Comparison of ENCODE assay signal across 15 mouse cellular contexts in the genomic region with DNA sequence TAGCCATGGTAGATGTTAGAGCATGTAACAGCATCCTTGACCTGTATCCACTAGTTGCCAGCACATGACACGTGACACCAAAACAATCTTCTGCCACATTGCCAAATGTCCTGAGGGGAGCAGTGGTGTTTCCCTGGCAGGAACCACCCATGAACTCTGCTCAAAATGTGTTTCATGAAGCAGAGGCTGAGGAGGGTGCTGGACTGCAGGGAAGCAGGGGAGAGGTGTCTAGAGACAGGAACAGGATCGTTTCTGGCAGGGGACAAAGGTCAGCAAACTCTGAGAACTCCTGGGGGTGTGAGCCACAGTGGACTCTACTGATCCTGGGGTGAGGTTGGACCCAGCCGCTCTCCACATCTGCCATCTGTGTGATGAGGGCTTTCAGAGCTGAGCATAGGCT. TPM values are rescaled to one million over a fixed set of nuclear protein-coding genes. Genes with fewer than 3 reads are reported as not detected.
DNase-seq lines count a peak whose midpoint lies in the region; ATAC-seq and TF ChIP-seq lines count a peak whose summit lies in the region.
"Had no signal": no experiment of that assay in that cellular context is flagged by ENCODE, and none has a peak within 500 bp of the region (broad histone marks: within the 10 kb centered on the region; RNA-seq: fewer than 3 reads in every experiment).

No protein-coding gene starts in this region.

- peak; percentile 58 for DNase-seq in adrenal gland, adult 2 months
- no peak for DNase-seq in adrenal gland, postnatal 10 days
- peak; percentile 75 for DNase-seq in kidney, adult 2 months
- no peak for DNase-seq in kidney, postnatal 14 days
- peak; percentile 50 for DNase-seq in lung, postnatal 10 days
- no peak for DNase-seq in lung, postnatal 25 days (ENCODE audit: low spot score)
- DNase-seq in thymus, postnatal 14 days = no peak
- DNase-seq: cerebellum, adult 8-10 months; thymus, adult 18-20 months had no signal

- TF ChIP-seq CTCF in kidney, adult 2 months (conservative IDR thresholded peaks at IDR 0.05; ENCODE audit: insufficient read depth, insufficient read length, low read depth, low read length) = no peak

- no peaks in the 10 kb centered on the region for H3K36me3 ChIP-seq in kidney, adult 2 months (ENCODE audit: control insufficient read depth, insufficient read depth, low read length)
- H3K36me3 ChIP-seq: hindbrain, embryonic 10.5 days had no signal

- H3K27me3 ChIP-seq in kidney, adult 2 months (replicated peaks; ENCODE audit: control insufficient read depth, insufficient read depth, low read length) = no peaks in the 10 kb centered on the region
- H3K27me3 ChIP-seq: CH12.LX; heart, embryonic 12.5 days; limb, embryonic 15.5 days had no signal

- H3K4me3 ChIP-seq in kidney, adult 2 months (ENCODE audit: insufficient read depth, low read depth, low read length) = no peak overlapping the region
- H3K4me3 ChIP-seq: forebrain, embryonic 10.5 days; heart, embryonic 12.5 days; hindbrain, embryonic 10.5 days; limb, embryonic 15.5 days had no signal

- H3K4me1 ChIP-seq in kidney, adult 2 months (ENCODE audit: control insufficient read depth, insufficient read depth, low read length) = peaks cover 58% of the 10 kb centered on the region

- TF ChIP-seq POLR2A in kidney, adult 2 months (IDR thresholded peaks at IDR 0.05; ENCODE audit: low read depth, low read length) = no peak

- WGBS in kidney, adult 2 months = 41% methylated on average over 3 of the region's 3 CpGs

- no peak for ATAC-seq in activated CD4-positive, CD25-positive, alpha-beta regulatory T cell, adult 4 months

- H3K27ac ChIP-seq in kidney, adult 2 months (ENCODE audit: insufficient read depth, low read depth, low read length) = no peak overlapping the region
- H3K27ac ChIP-seq: forebrain, embryonic 10.5 days; hindbrain, embryonic 10.5 days; limb, embryonic 15.5 days had no signal

RNA-seq across cellular contexts. Expression of a gene that starts 53.7 kb away (rescaled TPM):
- 10 to 100 TPM; 36.7 to 42.4 TPM for total RNA-seq in adrenal gland, adult 2 months (2021)
- polyA plus RNA-seq in adrenal gland, adult 2 months (2012; rRNA removed) = 9.7 and 10.2 TPM in 2 replicates
- 100 to 1,000 TPM in 1 of 2 experiments, 10 to 100 TPM in 1; 98.7 to 133 TPM for total RNA-seq in adrenal gland, postnatal 10 days (2021)
- 11.8 and 12.9 TPM in 2 replicates for polyA plus RNA-seq in kidney, adult 2 months (2012; rRNA removed)
- 10 to 100 TPM; 17.9 to 22.9 TPM for polyA plus RNA-seq in activated CD4-positive, CD25-positive, alpha-beta regulatory T cell, adult 4 months (2017; shearing (Covaris generic))

Comparison
In these comparisons a context has a peak if more than half of its experiments do, and no peak if none do; other contexts are left out.
1. DNase-seq: peak in adrenal gland, adult 2 months (single experiment), kidney, adult 2 months (single experiment) and lung, postnatal 10 days (single experiment); none in adrenal gland, postnatal 10 days (single experiment), kidney, postnatal 14 days (single experiment), lung, postnatal 25 days (single experiment) and thymus, postnatal 14 days (single experiment).